Mouse (Mus musculus) macrophage (primary cell): ENCODE measurements around the gene Higd1a. TPM values are rescaled to one million over a fixed set of nuclear protein-coding genes. Genes with fewer than 3 reads are reported as not detected.

Source experiments
- H3K27ac ChIP-seq: fragments of 350-480 bp; formaldehyde crosslinking; 2 replicates; pipeline ENCODE4 v1.9.0; 2021
- H3K36me3 ChIP-seq: fragments of 350-480 bp; formaldehyde crosslinking; 2 replicates; pipeline ENCODE4 v1.9.0; 2021; ENCODE audit errors: inconsistent target
- H3K4me3 ChIP-seq: fragments of 350-480 bp; formaldehyde crosslinking; 2 replicates; pipeline ENCODE4 v1.9.0; 2021; ENCODE audit errors: inconsistent target
- H3K79me2 ChIP-seq: fragments of 350-480 bp; formaldehyde crosslinking; 2 replicates; pipeline ENCODE4 v1.9.0; 2021; ENCODE audit errors: inconsistent target
- WGBS: methylation state at CpG from one replicate; pipeline ENCODE4 v1.1.7; 2026; ENCODE audit warnings: inconsistent platforms; ENCODE audit not compliant: missing documents; 5-methylcytosine and 5-hydroxymethylcytosine counted together
- polyA plus RNA-seq: library from polyadenylated mRNA; stranded (reverse); fragments of 250-400 nt; gene quantifications from 3 replicates; pipeline ENCODE4 v1.2.4, GENCODE M21; 2018; ENCODE audit warnings: inconsistent platforms

Higd1a gene
- polyA plus RNA-seq, 1 experiment from 2014 or later: 6.1 TPM

GRCm38 (mm10) chr9:121865425-121866008, 7.4 kb upstream of the Higd1a start:
- Histone ChIP-seq H3K27ac (no peak overlapping the region), H3K79me2 (no peaks in the 10 kb centered on the region), H3K4me3 (no peak overlapping the region), H3K36me3 (no peaks in the 10 kb centered on the region)
- WGBS: 73% methylated on average over 3 of the region's 3 CpGs

DNA sequence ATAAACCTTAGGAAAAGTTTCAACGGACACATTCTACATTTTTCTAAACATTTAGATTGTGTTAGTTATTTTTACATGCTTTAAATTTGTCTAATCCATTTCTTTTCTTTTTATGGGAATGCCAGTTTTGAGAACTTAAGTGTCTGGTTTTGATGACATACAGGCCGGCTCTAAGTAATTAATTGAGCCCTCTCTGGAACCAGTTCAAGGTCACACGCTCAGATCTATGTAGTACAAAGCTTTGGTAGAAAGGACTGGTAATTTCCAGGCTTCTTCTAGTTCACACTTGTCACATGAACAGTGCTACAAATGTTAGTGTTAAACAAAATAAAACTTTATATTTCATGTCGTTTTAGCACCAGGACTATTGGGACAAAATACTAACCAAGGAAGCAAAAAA, 6.7 kb upstream of the Higd1a start:
- no peak overlapping the region for H3K4me3 ChIP-seq
- H3K27ac ChIP-seq: no peak overlapping the region
- H3K36me3 ChIP-seq: no peaks in the 10 kb centered on the region
- H3K79me2 ChIP-seq: no peaks in the 10 kb centered on the region
- WGBS: 95% methylated on average over 4 of the region's 4 CpGs

GRCm38 (mm10) chr9:121860921-121861320, 2.8 kb upstream of the Higd1a start:
- H3K27ac ChIP-seq: no peak overlapping the region
- peaks cover 10% of the 10 kb centered on the region for H3K79me2 ChIP-seq
- 100% methylated on average over 2 of the region's 2 CpGs for WGBS
- H3K4me3 ChIP-seq: no peak overlapping the region
- H3K36me3 ChIP-seq: no peaks in the 10 kb centered on the region

DNA sequence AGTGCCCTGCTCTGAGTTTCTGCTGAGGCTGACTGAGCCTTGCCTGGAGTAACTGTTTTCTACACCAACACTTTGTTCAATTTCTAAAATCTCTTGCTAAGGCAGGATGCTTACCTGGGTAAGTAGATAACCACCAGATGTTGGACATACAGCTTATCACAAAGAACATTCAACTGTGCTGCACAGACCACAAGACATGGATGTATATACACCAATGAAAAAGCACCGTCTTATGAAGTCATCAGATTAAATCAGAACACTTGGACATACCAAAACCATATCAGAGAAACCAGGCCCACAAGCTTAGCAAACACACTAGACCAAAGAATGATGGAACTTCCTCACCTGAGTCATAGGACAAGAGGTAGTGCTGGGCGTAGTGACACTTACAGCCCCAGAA, 1.2 kb upstream of the Higd1a start:
- Histone ChIP-seq H3K36me3 (no peaks in the 10 kb centered on the region), H3K27ac (no peak overlapping the region), H3K79me2 (peaks cover 26% of the 10 kb centered on the region), H3K4me3 (no peak overlapping the region)
- 91% methylated on average over 2 of the region's 2 CpGs for WGBS

DNA sequence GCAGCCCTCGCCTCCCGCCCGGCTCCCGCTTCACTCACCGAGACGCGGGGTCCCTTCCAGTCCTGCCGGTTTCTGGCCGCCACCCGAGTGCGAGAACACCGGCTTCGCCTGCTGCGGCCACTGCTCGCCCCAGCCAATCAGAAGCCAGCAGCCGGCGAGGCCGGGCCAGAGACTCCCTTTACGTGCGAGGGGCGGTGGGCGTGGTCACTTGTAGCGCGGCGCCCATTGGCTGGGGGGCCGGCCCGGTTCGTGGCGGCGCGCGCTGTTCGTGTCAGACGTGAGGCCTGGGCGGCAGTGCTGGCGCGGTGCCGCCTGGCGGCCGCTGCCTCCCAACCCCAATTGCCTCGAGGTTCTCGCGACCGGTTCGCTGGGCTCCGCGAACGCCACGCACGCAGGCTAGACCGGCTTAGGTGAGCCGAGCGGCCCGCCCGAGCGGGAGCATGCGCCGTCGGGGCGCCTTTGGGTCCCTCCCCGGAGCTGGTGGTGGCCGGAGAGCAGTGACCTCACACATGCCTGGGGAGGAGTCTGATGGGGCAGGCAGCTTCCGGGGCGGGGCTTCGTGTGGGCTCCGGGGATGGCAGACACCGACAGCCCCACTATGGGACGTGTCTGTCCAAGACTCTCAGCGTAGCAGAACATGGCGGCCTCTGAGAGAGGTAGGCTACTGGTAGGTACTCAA, 549 bp downstream of the Higd1a start:
- peak overlapping the region; percentile 60 for H3K4me3 ChIP-seq
- under 1% methylated on average over 65 of the region's 70 CpGs for WGBS
- peak overlapping the region; percentile 84 for H3K27ac ChIP-seq
- H3K79me2 ChIP-seq: peaks cover 42% of the 10 kb centered on the region
- no peaks in the 10 kb centered on the region for H3K36me3 ChIP-seq

GRCm38 (mm10) chr9:121856649-121857416, 1.3 kb downstream of the Higd1a start:
- H3K79me2 ChIP-seq: peaks cover 42% of the 10 kb centered on the region
- 2% methylated on average over 38 of the region's 39 CpGs for WGBS
- peak overlapping the region; percentile 39; the same call in 1 of the 2 replicates for H3K27ac ChIP-seq
- no peaks in the 10 kb centered on the region for H3K36me3 ChIP-seq
- peak overlapping the region; percentile 60 for H3K4me3 ChIP-seq

DNA sequence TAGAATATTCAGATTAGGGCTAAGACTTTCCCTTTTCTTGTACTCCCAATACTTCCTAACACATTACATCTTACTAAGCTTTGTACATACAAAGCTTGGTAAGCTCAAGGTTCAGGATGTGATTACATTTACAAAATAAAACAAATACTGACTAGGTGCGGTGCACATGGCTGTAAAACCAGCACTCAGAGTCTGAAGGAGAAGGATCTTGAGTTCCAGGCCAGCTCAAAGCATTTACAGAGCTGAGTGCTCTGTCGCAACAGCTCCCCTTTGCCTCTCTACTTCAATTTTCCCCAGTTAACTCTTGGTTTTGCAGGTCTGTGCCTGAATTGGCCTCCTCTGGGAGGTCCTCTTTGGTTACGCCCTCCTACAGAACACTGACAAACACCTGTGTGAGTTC, 3.9 kb downstream of the Higd1a start:
- 100% methylated on average over 3 of the region's 3 CpGs for WGBS
- Histone ChIP-seq H3K27ac (no peak overlapping the region), H3K36me3 (peaks cover 19% of the 10 kb centered on the region; the same call in 1 of the 2 replicates)

GRCm38 (mm10) chr9:121847842-121848241, 10.3 kb downstream of the Higd1a start:
- 0 out of 2 replicates have a peak, but pooled peaks cover 1% of the 10 kb centered on the region for H3K79me2 ChIP-seq
- WGBS: 91% methylated on average over 5 of the region's 5 CpGs
- no peak overlapping the region for H3K4me3 ChIP-seq
- peaks cover 23% of the 10 kb centered on the region; the same call in 1 of the 2 replicates for H3K36me3 ChIP-seq
- no peak overlapping the region for H3K27ac ChIP-seq

More for the DNA sequence above, 3.9 kb downstream of the Higd1a start:
- Histone ChIP-seq H3K79me2 (peaks cover 42% of the 10 kb centered on the region), H3K4me3 (no peak overlapping the region)

- H3K36me3 ChIP-seq: peaks cover 23% of the 10 kb centered on the region; the same call in 1 of the 2 replicates
- H3K4me3 ChIP-seq: no peak overlapping the region
- H3K27ac ChIP-seq: no peak overlapping the region
- H3K79me2 ChIP-seq: no peaks in the 10 kb centered on the region
- WGBS: 97% methylated on average over 4 of the region's 4 CpGs
Observed at GRCm38 (mm10) chr9:121847138-121847537, 11.0 kb downstream of the Higd1a start.

- Histone ChIP-seq H3K4me3 (no peak overlapping the region), H3K36me3 (peaks cover 23% of the 10 kb centered on the region; the same call in 1 of the 2 replicates), H3K79me2 (no peaks in the 10 kb centered on the region), H3K27ac (no peak overlapping the region)
- 28% methylated on average over 8 of the region's 10 CpGs for WGBS
Observed at GRCm38 (mm10) chr9:121846526-121847118, 11.5 kb downstream of the Higd1a start.

- WGBS: 94% methylated on average over 2 of the region's 2 CpGs
Observed at GRCm38 (mm10) chr9:121842914-121843313, 15.2 kb downstream of the Higd1a start.

GRCm38 (mm10) chr9:121839622-121839965, 18.6 kb downstream of the Higd1a start:
- Histone ChIP-seq H3K79me2 (no peaks in the 10 kb centered on the region), H3K36me3 (no peaks in the 10 kb centered on the region), H3K4me3 (peak overlapping the region; percentile 23), H3K27ac (no peak overlapping the region)
- 52% methylated on average over 7 of the region's 7 CpGs for WGBS

More at GRCm38 (mm10) chr9:121842914-121843313, 15.2 kb downstream of the Higd1a start:
- no peak overlapping the region for H3K27ac ChIP-seq
- H3K36me3 ChIP-seq: no peaks in the 10 kb centered on the region
- H3K79me2 ChIP-seq: no peaks in the 10 kb centered on the region
- H3K4me3 ChIP-seq: no peak overlapping the region

GRCm38 (mm10) chr9:121838829-121839621, 19.1 kb downstream of the Higd1a start, which contains the start of gene Ccdc13:
Gene Ccdc13 (minus strand): TSS chr9:121839461.
- WGBS: 13% methylated on average over 61 of the region's 61 CpGs
- Histone ChIP-seq H3K4me3 (peak within 1 kb of the TSS; percentile 23), H3K36me3 (no peaks in the 10 kb centered on the region), H3K27ac (no peak within 1 kb of the TSS), H3K79me2 (no peaks in the 10 kb centered on the region)

DNA sequence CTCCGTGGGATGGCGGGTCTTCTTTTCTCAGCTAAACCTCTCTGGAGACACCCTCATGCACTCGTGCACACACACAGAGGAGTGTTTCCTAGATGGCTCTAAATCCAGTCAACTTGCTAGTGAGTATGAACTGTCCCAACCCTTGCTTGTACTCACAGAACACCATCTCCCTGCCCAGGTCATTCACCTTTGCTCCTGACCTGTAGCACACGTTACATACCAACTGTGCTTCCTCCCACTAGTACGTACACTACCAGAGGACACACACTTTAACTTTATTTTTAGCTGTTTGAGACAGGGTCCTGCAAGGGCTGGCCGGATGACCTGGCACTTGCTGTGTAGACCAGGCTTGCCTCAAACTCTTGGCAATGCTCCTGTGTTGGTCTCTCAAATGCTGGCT, 20.2 kb downstream of the Higd1a start:
- H3K79me2 ChIP-seq: no peaks in the 10 kb centered on the region
- H3K36me3 ChIP-seq: no peaks in the 10 kb centered on the region
- 96% methylated on average over 6 of the region's 6 CpGs for WGBS
- H3K4me3 ChIP-seq: no peak overlapping the region
- H3K27ac ChIP-seq: no peak overlapping the region
